Mouse (Mus musculus) lung, adult 2 months (tissue): ENCODE results near the gene Exosc9. TPM values are rescaled to one million over a fixed set of nuclear protein-coding genes. Genes with fewer than 3 reads are reported as not detected.
A peak's percentile ranks its signal among the peaks of the same experiment; 100 is the strongest.

ENCODE experiments used
- DNase-seq: peaks from one replicate; pipeline ENCODE4 v3.0.0; 2022
- H3K4me1 ChIP-seq: fragments of 200-500 bp; 2 replicates; pipeline ENCODE4 v1.6.1; 2011; ENCODE audit warnings: low read length; ENCODE audit not compliant: control insufficient read depth, insufficient read depth
- H3K4me3 ChIP-seq: fragments of 200-500 bp; replicated peaks from 2 replicates; pipeline ENCODE3; 2011; ENCODE audit warnings: low read depth, mild to moderate bottlenecking, control low read depth, low read length; ENCODE audit errors: extremely low read depth
- CTCF ChIP-seq: fragments of 200-500 bp; IDR thresholded peaks from 2 replicates; pipeline ENCODE4 v1.5.1; 2011; ENCODE audit warnings: mild to moderate bottlenecking, low read length, control low read depth; ENCODE audit not compliant: insufficient read depth
- POLR2A ChIP-seq: fragments of 200-500 bp; IDR thresholded peaks from 2 replicates; pipeline ENCODE4 v1.6.1; 2011; ENCODE audit warnings: low read depth, mild to moderate bottlenecking, control low read depth, low read length, borderline replicate concordance; ENCODE audit errors: extremely low read depth
- WGBS: fragments of 180-500 bp; shearing (Covaris S2); methylation state at CpG from one replicate; pipeline ENCODE4 v1.1.7; 2018; 5-methylcytosine and 5-hydroxymethylcytosine counted together
- polyA plus RNA-seq: library from polyadenylated mRNA; depleted of rRNA; stranded (reverse); fragments of >200 nt; gene quantifications from 2 replicates; pipeline ENCODE4 v1.2.3, GENCODE M21; 2012

The Exosc9 gene
- polyA plus RNA-seq, 1 experiment = 9.5 TPM

GRCm38 (mm10) chr3:36530781-36531180 is 21.6 kb upstream of the Exosc9 start:
- no peak for DNase-seq
- Histone ChIP-seq H3K4me3 (no peak overlapping the region), H3K4me1 (peaks cover 10% of the 10 kb centered on the region)
- 71% methylated on average over 5 of the region's 5 CpGs for WGBS
- TF ChIP-seq CTCF = no peak
- TF ChIP-seq POLR2A = no peak

DNA sequence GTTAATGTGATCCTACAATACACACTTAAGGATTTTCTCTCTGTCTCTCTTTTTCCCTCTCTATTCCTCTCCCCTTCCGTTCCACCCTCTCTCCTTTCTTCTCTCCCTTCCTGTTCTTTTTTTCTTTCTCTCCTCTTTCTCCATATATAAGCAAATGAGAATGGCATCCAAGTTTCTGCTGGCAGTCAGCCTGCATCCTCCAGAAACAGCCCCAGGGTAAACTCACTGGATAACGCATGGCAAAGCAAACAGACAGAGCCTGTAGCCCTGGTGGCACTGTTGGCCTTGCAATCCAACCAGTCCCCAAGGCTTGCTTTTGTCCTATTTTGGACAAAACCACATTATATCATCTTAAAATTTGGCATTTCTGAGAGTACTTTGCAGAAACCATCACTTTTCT is 21.2 kb upstream of the Exosc9 start:
- WGBS = 23% methylated on average over 2 of the region's 2 CpGs
- no peak overlapping the region for H3K4me3 ChIP-seq
- no peak for TF ChIP-seq POLR2A
- no peak for TF ChIP-seq CTCF
- peaks cover 10% of the 10 kb centered on the region for H3K4me1 ChIP-seq
- no peak for DNase-seq

DNA sequence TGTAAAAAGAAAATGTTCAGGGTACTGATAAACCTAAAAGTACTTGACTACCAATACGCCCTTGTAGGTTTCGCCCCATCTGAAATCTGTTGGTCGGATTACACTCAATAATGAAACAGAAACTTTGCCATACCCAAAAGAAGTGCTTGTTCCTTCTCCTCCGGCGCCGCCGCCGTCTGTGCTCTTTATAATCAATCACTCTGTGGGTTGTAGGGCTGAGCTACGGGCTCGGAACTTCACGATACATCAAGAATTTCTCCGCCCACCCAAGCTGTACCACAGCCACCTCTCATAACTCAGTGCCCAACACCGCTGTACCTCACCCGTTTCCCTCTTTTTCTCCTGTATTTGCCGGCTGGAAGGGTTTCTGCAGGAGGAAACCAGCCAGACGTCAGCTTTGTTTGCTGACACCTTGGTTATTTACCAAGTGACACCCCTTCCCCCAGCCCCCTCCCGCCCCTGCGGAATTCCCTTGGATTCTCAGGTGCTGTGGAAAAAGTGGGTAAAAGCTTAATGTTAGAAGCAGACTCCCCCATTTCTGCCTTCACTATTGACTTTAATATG is 20.3 kb upstream of the Exosc9 start:
- peak; percentile 12 for DNase-seq
- H3K4me3 ChIP-seq = peak overlapping the region; percentile 56

GRCm38 (mm10) chr3:36532738-36533137 is 19.7 kb upstream of the Exosc9 start:
- TF ChIP-seq CTCF (no peak), POLR2A (no peak)
- DNase-seq = no peak
- no peak overlapping the region for H3K4me3 ChIP-seq
- WGBS = 26% methylated on average over 7 of the region's 7 CpGs
- peaks cover 10% of the 10 kb centered on the region for H3K4me1 ChIP-seq

More for the DNA sequence above, 20.3 kb upstream of the Exosc9 start:
- no peak for TF ChIP-seq CTCF
- TF ChIP-seq POLR2A = no peak
- H3K4me1 ChIP-seq = peaks cover 10% of the 10 kb centered on the region
- WGBS = 2% methylated on average over 18 of the region's 18 CpGs

DNA sequence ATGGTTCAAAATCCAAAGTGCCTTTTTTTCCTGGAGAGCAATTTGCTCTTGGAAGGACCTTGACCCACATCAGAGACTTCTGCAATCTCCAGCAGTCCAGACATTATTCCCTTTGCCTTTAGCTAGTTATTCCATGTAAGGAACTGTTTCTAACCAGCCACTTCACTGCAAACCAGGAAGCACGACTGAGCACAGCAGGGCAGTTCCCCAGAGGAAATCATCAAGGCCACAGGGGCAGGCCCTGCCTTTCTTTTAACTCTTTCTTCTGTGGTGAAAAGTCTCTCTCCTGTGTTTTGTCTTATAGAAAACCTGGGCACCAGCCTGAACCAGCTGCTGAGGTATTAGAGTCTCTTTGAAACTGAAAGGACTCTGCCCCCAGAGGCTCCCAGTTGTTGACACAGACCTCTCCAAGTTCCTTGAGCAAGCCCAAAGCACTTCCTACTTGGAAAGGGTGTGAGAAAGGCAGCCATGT is 19.2 kb upstream of the Exosc9 start:
- no peak for DNase-seq
- Histone ChIP-seq H3K4me3 (no peak overlapping the region), H3K4me1 (peaks cover 10% of the 10 kb centered on the region)
- WGBS = 3% methylated on average over 1 of the region's 1 CpGs
- TF ChIP-seq POLR2A = no peak
- no peak for TF ChIP-seq CTCF

GRCm38 (mm10) chr3:36536041-36536440 is 16.4 kb upstream of the Exosc9 start:
- Histone ChIP-seq H3K4me3 (no peak overlapping the region), H3K4me1 (peaks cover 10% of the 10 kb centered on the region)
- 57% methylated on average over 12 of the region's 12 CpGs for WGBS
- no peak for DNase-seq
- TF ChIP-seq POLR2A (no peak), CTCF (no peak)

DNA sequence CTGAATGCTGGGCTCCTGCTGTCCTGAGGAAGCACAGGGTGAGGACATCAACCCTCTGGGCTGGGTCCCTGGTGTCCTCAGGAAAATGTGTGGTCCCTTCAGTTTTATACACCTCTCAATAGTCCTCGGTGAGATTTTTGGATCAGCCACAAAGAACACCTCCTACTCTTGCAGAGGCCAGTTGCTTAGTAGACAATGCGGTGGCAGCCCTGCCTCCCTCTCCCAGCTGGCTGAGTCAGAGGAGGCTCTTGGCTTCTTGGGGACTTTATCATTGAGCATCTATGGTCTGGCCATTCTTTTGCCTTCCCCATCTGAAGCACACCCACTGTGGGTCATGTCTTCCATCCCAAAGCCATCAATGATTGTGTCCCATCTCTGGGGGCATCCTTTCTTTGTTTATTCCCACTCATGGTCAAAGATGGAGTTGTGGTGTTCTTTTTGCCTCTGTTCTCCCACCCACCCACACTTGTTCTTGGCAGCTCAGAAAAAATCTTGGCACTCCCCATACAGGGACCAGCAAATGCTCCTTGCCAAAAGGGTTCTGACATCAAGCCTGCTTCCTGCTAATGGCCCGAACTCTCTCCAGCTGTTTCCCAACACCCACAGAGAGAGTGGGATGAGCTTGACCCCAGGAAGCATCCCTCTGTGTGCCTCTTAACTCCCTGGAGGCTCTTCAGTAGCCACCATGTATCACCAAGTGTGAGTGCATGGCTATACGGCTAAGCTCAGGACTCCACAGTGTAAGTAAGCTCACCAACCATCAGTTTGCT is 14.5 kb upstream of the Exosc9 start:
- DNase-seq = no peak
- WGBS = 64% methylated on average over 4 of the region's 4 CpGs
- H3K4me1 ChIP-seq = peaks cover 6% of the 10 kb centered on the region
- TF ChIP-seq CTCF = no peak
- no peak for TF ChIP-seq POLR2A
- H3K4me3 ChIP-seq = no peak overlapping the region

- 47% methylated on average over 2 of the region's 2 CpGs for WGBS
- no peaks in the 10 kb centered on the region for H3K4me1 ChIP-seq
- H3K4me3 ChIP-seq = no peak overlapping the region
- TF ChIP-seq POLR2A (no peak), CTCF (no peak)
- DNase-seq = no peak
Measured at GRCm38 (mm10) chr3:36540756-36541155, 11.7 kb upstream of the Exosc9 start.

DNA sequence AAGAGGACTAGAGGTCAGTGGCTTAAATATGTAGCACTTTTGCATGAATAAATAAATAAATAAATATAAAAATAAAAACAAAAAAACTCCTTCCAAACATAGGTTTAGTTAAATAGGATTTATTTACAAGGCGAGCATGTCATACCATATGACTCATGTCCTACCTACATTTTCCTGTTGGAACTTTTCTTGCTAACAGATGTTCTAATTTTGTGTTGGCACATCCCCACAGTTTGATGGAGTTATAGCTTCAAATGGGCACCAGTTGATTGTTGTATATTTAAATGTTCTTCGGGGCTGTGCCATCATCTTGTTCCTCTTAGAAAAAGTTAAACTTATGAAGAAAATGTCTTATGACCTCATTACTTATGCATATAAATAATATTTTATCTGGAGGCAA is 11.0 kb upstream of the Exosc9 start:
- no peak for DNase-seq
- 85% methylated on average over 2 of the region's 2 CpGs for WGBS
- Histone ChIP-seq H3K4me3 (no peak overlapping the region), H3K4me1 (no peaks in the 10 kb centered on the region)
- TF ChIP-seq CTCF (no peak), POLR2A (no peak)

GRCm38 (mm10) chr3:36544961-36545360 is 7.4 kb upstream of the Exosc9 start:
- TF ChIP-seq CTCF (no peak), POLR2A (no peak)
- no peak for DNase-seq
- Histone ChIP-seq H3K4me1 (no peaks in the 10 kb centered on the region), H3K4me3 (no peak overlapping the region)
- 79% methylated on average over 3 of the region's 3 CpGs for WGBS
